Mouse (Mus musculus) T-helper 17 cell (primary cell): ENCODE data around the gene 1700030K09Rik.

Source experiments
- in situ Hi-C, 2 experiments: fragments of 300-600 bp; cut with MboI, MseI; formaldehyde crosslinking; loops; 1 replicate in 1 of 2; 2 replicates in 1 of 2; pipeline ENCODE4 v1.15.1; 2025; ENCODE audit warnings: high pct_unique_total_duplicates in 2 of 2

The 1700030K09Rik gene

DNA sequence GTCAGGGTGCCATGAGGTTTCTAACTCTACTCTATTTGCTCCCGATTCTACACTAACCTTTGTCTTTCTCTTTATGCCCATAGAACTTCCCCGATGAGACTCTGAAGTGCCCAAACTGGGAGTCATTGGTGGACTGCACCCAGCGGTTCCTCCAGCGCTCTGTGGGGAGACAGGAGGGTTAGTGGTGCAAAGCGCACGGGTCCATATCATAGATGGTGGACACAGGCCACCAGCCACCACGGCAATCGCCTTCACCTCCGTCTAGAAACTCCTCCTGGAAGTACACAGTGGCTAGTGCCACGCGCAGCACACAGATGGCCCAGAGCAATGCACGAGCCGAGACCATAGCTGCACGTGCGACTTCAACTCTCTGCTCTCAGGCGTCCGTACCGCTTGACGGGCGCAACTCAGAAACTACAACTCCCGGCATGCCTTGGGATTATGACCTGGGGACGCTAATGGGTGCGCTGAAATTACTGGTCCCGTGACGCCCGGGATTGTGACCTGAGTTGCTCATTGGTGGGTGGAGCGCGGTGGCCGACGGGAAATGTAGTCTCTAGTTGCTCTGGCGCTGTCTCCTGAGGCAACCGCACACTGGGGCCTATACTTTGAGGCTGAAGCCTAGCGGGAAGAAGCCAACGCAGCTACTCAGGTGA lies at the start of gene 1700030K09Rik, which contains the start of gene Calr3:
1700030K09Rik (plus strand) TSS at position 543 of the 656 bp plus-strand sequence.
Calr3 (minus strand) TSS at position 533 of the 656 bp plus-strand sequence.
- in situ Hi-C loops, result no loop called here

DNA sequence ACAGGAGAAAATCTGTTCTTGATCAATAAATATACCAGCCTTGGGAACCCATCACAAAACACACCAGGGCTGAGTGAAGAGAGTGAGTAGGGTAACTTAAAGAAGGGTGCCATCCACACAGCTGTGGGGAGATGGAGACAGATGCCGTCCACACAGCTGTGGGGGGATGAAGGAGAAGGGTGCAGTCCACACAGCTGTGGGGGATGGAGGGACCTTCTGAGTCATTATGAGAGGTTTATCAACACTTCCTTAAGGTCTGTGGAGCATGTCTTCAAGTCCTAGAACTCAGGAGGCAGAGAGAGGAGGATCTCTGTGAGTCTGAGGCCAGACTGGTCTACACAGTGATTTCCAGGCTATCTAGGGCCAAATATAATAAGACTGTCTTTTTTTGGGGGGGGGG lies 42.3 kb upstream of the 1700030K09Rik start:
- in situ Hi-C loops, result no loop called here

DNA sequence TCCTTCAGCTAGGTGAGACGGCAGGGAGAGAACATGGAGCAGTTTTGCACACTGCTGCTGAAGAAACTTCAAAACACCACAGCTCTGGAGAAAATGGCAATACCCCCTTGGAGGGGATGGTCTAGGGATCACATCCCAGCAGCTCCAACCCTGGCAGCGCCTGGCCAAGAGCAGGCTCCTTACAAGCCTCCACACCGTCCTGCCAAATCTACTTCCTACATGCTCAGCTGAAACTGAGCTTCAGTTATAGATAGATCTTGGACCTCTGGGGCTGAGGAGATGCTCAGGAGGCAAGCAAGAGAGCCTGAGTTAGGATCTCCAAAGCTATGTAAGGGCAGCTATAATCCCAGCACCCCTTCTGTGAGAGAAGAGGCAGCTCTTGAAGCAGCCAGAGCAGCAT lies 40.7 kb upstream of the 1700030K09Rik start:
- in situ Hi-C loops, result no loop called here

DNA sequence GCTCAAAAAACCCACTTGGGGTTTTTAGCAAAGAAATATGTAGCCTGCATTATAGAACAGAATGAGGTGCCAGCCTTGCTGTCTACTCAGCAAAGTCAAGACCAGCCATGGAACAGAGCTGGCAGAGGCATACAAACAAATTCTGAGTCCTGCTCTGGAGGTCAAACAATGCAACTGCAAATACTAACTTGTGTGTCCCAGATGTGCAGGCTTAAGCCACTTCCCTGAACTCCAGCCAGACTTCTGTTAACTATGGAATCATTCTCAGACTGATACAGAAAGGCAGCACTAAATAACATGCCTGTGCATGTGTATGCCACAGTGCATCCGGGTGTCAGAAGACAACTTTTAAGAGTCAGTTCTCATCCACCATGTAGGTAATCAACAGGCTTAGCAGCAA lies 35.8 kb upstream of the 1700030K09Rik start:
- in situ Hi-C loops, result no loop called here

DNA sequence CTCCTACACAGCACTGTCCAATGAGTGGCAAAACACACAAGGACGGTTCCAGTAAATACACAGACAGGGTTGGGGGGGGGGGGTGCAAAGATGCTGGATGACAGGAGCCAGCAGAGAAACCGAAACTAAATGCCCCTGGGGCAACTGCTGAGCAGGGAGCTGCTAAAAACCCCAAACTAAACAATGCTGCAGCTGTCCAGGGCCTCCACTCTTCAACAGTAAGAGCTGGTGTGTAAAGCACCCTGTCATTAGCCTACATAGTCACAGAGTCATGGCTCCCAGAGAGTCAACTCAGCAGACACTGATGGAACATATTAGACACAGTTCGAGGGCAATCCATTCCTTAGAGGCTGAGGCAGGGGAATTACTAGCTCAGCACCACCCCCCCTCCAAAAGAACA lies 34.2 kb upstream of the 1700030K09Rik start:
- in situ Hi-C loops, result no loop called here

DNA sequence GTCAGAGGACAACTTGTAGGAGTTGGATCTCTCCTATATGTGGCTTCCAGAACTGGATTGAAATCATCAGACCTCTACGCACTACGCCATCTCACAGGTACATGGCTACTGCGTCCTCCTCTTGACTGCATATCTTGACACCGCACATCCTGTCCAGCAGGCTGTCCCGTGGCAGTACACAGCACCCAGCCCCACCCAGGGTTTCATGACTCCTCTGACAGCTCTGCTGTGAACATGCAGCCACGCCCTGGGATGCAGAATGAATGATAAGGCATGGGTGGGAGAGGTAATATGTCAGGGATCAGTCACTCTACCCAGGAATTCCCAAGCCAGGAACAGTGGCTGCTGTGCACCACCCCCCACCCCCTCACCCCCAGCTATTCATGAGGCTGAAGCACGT lies 29.8 kb upstream of the 1700030K09Rik start:
- in situ Hi-C loops, result no loop called here

DNA sequence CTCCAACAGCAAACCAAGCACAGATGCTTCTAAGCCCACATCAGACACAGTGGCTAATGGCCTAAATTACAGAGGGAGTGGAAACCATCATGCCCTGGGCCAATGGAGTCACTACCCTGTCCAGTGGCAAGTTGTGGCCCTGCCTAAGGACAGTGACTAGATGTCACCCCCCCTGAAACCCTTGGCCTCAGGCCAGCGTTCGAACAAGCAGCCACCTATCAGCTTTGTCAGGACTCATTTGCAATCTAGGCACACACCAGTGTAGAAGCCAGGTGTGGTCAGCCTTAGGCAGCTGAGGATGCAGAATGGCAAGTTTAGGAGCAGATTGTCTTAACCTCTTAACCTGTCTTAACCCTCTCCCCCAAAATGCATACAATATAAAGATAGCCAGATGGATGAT lies 28.4 kb upstream of the 1700030K09Rik start:
- in situ Hi-C loops, result loop anchor here in 1 of 2 experiments (5.0 kb wide), 1 partner anchor 227 kb away; no protein-coding TSS in a partner anchor

DNA sequence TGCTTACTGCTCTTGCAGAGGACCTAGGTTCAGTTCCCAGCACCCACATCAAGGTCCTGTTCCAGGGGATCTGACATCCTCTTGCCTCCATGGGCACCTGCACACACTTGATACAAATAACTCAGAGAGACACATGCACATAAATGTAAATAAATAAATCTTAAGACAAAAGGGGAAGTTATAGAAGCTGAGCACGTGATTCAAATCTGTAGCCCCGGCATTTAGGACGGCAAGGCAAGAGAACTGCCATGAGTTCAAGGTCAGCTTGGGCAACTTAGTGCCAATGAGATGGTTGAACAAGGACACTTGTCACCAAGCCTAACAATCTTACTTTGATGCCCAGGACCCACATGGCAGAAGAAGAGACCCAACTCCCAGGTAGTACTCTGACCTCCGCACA lies 25.6 kb upstream of the 1700030K09Rik start:
- in situ Hi-C loops, result loop anchor here in 1 of 2 experiments (5.0 kb wide), 1 partner anchor 224 kb away; no protein-coding TSS in a partner anchor

DNA sequence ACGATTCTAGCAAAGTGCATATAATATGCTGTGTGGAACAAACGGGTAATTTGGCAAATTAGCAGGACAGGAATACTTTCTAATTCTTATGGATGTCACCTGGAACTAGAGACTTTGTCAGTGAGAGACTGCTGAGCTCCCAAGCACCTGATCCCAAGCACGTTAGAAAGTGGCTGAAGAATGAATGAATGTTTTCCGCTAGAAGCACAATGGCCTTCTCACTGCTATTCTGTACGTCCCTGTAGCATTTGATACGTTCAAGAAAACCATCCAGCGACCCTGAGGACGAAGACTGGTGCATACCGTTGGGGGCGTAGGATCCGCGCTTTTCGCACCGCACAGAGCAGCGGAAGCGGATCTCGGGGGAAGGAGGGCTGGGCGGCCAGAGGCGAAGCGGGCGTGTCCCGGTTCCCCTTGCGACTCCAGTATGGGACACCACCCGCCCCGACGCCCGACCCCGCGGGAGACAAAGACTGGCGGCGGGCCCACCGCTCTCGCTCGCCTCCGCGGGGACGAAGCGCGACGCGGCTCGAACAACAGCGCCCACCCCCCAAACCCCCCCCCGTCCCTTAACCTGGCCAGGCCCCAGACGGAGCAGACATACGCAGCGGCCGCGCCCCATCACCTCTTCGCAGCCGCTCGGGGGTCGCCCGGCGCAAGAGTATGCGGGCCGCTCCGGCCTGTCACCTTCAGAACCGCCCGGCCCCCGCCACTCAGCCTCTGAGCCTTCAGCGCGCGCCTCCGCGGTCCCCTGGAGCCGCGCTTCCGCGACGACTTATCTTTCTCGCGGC lies 22.9 kb upstream of the 1700030K09Rik start:
- in situ Hi-C loops, result no loop called here

DNA sequence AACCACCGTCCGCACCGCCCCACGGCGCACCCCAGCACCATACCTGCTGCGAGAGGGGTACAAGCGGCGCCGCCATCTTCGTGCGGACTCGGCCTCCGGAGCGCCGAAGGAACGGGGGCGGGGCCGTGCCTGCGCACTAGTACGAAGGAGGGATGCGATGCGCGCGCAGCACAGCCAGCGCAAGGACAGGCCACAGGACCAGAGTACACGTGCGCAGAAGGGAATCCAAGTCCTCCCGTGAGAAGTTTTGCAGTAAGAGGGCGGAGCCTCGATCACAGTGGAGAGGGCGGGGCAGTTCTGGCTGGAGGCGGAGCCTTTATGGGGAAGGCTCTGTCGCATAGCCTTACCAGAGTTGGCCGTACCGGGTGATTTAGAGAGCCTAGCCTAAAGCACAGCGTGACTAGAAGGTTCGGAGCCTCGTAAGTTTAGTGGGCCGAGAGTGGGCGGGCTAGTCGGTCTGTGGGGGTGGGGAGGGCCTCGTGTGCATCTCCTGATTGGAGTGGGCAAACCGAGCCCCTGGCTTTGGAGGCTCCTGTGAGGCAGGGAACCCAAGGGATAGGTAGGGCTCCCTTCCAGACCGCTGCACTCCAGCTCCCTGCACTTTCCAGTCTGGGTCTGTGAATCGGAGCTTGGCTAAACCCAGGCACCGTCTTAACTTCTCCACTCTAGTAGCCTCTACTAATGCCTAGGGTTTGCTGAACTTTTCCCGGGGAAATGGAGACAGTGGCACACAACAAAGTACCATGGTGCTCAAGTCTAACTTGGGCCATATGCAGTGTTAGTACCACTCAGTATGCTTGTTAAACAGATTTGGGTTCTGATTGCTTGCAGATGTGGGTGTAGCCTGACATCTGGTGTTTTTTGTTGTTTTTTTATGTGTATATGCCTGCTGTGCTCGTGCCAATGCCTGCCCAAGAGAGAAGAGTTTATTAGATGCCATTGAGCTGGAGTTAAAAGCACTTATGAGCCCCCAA lies 22.0 kb upstream of the 1700030K09Rik start, which contains the start of gene Eps15l1:
Eps15l1 (minus strand) TSS at position 99 of the 974 bp plus-strand sequence.
- in situ Hi-C loops, result no loop called here

DNA sequence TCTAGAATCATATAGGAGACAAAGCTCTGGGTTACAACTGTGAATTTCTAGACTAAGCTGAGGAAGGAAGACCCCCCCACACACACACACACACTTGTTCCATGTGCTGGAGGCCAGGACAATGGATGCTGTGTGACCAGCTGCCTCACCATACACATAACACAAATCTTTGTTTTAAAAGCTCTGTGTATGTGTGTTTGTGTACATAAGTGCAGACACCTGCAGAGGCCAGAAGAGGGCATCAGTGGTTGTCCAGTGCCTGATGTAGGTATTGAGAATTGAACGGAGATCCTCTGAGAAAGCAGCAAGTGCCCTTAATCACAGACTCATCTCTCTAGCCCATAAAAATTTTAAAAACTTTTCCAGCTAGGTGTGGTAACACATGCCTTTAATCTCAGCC lies 20.8 kb upstream of the 1700030K09Rik start:
- in situ Hi-C loops, result no loop called here

DNA sequence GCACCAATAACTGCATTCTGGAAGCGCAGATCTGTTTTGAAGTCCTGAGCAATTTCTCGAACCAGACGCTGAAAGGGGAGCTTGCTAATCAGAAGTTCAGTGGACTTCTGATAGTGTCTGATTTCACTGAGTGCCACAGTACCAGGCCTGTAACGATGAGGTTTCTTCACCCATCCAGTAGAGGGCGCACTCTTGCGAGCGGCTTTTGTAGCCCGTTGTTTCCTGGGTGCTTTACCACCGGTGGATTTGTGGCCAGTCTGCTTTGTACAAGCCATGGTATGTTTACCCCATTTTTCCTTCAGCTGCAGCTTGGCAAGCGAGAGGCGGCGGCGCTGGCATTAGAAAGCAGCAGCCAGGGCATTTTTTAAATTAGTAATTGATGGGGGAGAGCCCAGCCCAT lies 14.0 kb upstream of the 1700030K09Rik start:
- in situ Hi-C loops, result no loop called here

DNA sequence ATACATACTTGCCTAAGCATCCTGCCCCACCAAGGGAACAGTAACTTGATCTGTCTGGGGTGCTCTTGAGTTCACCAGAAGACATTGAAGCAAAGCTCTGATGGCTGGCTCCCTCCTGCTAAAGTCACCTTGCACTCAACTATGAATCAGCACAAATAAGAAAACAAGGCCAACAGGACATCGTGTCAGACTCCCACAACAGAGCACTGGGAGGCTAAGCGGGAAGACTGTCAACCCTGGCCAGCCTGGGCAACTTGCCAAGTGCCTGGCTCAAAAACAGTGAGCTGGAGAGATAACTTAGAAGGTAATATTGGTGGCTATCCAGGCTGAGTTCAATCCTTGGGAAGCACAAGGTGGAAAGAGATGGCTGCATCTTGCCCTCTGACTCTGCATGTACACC lies 8.7 kb upstream of the 1700030K09Rik start:
- in situ Hi-C loops, result no loop called here

DNA sequence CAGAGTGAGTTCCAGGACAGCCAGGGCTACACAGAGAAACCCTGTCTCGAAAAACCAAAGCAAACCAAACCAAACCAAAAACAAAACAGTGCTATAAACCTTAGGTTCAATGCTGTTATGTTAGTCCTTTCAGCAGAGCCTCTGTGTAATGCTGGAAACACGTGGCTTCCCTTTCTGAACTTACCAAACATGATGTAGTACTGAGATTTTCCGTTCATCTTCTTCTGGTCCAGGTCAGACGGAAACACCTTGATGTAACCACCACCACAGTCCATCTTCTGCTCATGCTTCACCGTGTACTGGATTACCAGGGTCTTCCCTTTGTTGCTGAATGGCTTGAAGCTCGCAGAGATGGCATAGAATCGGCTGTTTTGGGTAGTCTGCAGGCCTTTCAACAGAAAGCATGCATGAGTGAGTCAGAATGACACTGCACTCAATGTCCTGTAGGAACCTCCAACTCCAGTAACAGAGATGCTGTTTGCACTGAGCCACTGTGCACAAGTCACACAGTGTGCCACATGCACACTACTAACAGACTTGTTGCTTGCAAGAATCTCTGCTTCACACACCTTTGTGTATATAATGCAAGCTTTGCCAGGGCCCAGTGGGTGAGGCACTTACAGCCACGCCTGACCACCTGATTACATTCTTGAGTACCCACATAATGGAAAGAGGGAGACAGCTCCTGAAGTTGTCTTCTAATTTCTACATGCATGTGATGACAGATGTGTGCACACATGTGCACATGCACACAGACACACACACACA lies 5.2 kb upstream of the 1700030K09Rik start:
- in situ Hi-C loops, result no loop called here

DNA sequence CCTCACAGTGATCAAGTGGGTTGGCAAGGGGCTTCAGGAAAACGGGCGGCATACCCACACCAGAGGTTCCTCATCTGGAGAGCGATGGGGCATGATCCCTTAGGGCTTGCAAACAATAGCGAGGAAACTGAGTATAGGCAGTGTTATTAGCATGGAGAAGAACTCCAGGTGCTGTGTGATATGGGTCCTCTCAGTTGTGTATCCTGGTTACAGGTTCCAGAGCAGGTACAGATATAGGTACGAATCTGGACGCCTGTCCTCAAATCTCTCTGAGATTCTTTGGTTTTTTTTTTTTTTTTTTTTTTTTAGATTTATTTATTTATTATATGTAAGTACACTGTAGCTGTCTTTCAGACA lies 292 bp downstream of the 1700030K09Rik start:
- in situ Hi-C loops, result no loop called here

DNA sequence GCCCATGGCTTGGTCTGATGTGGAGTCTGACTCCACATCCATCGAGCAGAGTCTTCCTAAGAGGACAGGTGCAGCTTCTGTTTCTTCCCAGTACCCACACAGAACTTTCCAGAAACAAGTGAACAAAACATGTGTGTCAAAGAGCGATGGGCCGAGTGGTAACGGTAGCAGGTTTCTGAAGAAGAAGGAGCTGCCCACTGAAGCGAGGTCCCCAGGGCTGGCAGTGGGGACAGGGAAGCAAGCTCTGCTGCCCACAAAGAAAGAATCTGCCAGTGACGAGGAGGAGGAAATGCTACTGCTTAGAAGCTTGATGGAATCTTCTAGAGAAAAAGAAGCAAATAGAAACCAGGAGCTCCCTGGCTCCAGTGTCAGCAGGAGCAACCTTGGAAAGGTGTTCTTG lies 1.4 kb downstream of the 1700030K09Rik start:
- in situ Hi-C loops, result no loop called here

DNA sequence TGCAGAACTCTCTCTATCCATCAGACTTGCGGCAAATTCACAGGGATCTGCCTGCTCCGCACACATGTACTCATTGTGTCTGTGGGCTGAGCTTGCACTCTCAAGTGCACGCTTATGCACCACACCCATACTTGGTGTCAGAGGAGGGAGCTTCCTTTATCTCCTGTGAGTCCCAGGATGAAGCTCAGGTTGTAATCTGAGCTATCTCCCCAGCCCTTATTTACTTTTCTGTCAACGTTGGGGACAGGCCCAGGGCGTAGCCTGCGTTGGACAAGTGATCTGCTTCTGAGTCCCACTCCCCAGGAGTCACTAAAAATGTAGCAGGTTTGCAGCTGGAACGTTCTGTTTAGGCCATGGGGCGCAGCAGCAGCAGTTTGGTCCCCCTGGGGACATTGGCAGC lies 7.8 kb downstream of the 1700030K09Rik start:
- in situ Hi-C loops, result no loop called here

DNA sequence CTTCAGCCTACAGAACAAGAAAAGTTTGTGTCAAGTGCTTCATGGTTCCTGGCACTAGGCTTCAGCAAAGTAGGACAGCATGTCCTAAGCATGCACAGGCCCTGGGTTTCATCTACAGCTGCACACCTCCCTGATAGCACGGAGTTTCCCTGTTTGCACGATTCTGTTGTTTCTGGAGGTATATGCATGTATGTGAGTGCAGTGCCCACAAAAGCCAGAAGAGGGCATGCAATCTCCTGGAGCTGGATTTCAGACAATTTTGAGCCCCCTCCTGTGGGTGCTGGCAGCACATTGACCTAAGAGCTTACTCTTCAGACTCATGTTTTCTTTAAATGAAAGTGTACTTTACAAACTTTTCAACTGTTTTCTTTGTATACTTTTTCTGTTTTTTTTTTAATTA lies 10.2 kb downstream of the 1700030K09Rik start:
- in situ Hi-C loops, result no loop called here

DNA sequence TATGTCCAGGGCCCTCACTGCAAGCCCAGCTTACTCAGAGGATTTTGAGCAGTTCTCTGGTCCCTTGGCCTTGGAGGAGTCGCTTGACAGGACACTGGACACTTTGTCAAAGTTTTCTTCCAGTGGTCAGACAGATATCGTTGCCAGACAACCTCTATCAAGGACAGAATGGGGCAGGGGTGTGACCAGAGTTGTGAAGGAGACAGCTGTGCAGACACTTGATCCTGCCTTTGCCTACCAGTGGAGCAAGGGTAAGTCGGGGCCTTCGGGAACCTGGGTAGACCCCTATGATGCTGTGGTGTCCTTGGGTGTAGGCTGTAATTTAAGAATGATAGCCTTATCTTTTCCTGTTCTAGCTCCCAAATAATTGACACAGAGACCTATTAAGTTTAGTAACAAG lies 11.6 kb downstream of the 1700030K09Rik start:
- in situ Hi-C loops, result no loop called here

DNA sequence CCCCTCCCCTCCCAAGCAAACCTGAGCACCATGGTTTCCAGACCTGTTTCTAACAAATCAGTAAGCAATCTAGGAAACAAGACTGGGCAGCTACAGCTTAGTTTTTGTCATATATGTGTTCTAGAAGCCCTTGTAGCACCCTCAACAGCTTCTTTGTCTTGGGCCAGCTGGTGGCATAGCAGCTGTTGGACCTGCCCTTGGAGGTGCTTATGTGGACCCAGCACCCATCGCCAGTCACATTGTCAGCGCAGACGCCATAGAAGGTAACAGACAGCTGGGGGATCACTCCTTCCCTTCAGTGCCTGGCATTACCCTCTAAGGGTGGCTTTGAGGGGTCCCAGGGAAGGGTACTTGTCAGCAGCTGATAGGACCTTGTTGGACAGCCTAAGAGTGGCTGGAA lies 14.1 kb downstream of the 1700030K09Rik start:
- in situ Hi-C loops, result no loop called here

DNA sequence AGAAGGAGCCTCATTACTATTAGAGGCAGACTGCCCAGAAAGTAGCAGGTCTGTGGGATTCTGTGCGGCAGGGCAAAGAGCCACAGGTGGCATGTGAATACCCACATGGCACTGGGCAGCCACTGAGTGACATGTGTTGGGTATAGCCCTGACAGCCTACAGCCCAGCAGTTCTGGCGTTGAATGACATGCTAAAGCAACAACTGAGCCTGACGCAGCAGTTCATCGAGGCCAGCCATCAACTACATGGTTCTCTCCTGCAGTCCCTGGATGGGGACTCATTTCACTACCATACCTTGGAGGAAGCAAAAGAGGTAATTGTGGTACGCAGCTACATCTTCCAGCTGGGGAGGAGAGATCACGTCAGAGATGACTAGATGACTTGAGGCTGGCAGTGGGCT lies 14.8 kb downstream of the 1700030K09Rik start:
- in situ Hi-C loops, result no loop called here
